Mouse (Mus musculus) heart, postnatal 4 days (tissue): ENCODE measurements around the gene Vipas39. TPM values are rescaled to one million over a fixed set of nuclear protein-coding genes. Genes with fewer than 3 reads are reported as not detected.
"Not testable (repeated sequence)": the region's sequence is repeated elsewhere in the genome, so short reads cannot be mapped to it uniquely, and the experiment has no call there.

Experiments
- DNase-seq: peaks from one replicate; pipeline ENCODE4 v3.0.0; 2021
- total RNA-seq, 2 experiments: library from RNA; stranded (reverse); gene quantifications; 2 replicates each; pipeline ENCODE4 v1.2.3; 2021

The Vipas39 gene
- total RNA-seq, 2 experiments from 2014 or later: 28.1 to 28.4 TPM

GRCm38 (mm10) chr12:87266827-87267603 lies 959 bp upstream of the Vipas39 start:
- DNase-seq: no peak

GRCm38 (mm10) chr12:87265444-87265843 lies 612 bp downstream of the Vipas39 start:
- DNase-seq: no peak

GRCm38 (mm10) chr12:87260562-87260961 lies 5.5 kb downstream of the Vipas39 start:
- no peak for DNase-seq

- DNase-seq: no peak
Measured at GRCm38 (mm10) chr12:87256629-87257028, 9.4 kb downstream of the Vipas39 start.

- no peak for DNase-seq
Measured at GRCm38 (mm10) chr12:87253878-87254277, 12.2 kb downstream of the Vipas39 start.

- DNase-seq: no peak
Measured at GRCm38 (mm10) chr12:87250161-87250560, 15.9 kb downstream of the Vipas39 start.

GRCm38 (mm10) chr12:87238632-87239031 lies 27.4 kb downstream of the Vipas39 start, which contains the start of gene Noxred1:
Gene Noxred1, minus strand, starts transcription at chr12:87238732.
- DNase-seq: no peak

GRCm38 (mm10) chr12:87236882-87237483 lies 29.1 kb downstream of the Vipas39 start:
- no peak for DNase-seq

- no peak for DNase-seq
Measured at GRCm38 (mm10) chr12:87230379-87230895, 35.6 kb downstream of the Vipas39 start.

GRCm38 (mm10) chr12:87229633-87230032 lies 36.4 kb downstream of the Vipas39 start:
- DNase-seq: no peak

- no peak for DNase-seq
Measured at GRCm38 (mm10) chr12:87226801-87227200, 39.3 kb downstream of the Vipas39 start.

- DNase-seq: no peak
Measured at GRCm38 (mm10) chr12:87224950-87225349, 41.1 kb downstream of the Vipas39 start.

GRCm38 (mm10) chr12:87219362-87219761 lies 46.7 kb downstream of the Vipas39 start:
- peak; percentile 36 for DNase-seq

- DNase-seq: no peak
Measured at GRCm38 (mm10) chr12:87217596-87217995, 48.5 kb downstream of the Vipas39 start.

GRCm38 (mm10) chr12:87216053-87216452 lies 50.0 kb downstream of the Vipas39 start:
- DNase-seq: no peak

GRCm38 (mm10) chr12:87212844-87213606 lies 53.0 kb downstream of the Vipas39 start:
- no peak for DNase-seq

- DNase-seq: not testable (repeated sequence)
Measured at GRCm38 (mm10) chr12:87205789-87206188, 60.3 kb downstream of the Vipas39 start.

GRCm38 (mm10) chr12:87201694-87202093 lies 64.4 kb downstream of the Vipas39 start:
- no peak for DNase-seq

- peak; percentile 80 for DNase-seq
Measured at GRCm38 (mm10) chr12:87199973-87200586, 66.0 kb downstream of the Vipas39 start, which contains the start of gene Tmed8. Gene Tmed8, minus strand, starts transcription at chr12:87200454.

- peak; percentile 48 for DNase-seq
Measured at GRCm38 (mm10) chr12:87199206-87199972, 66.7 kb downstream of the Vipas39 start, which contains the start of gene Samd15. Gene Samd15, plus strand, starts transcription at chr12:87199723.

- no peak for DNase-seq
Measured at GRCm38 (mm10) chr12:87198792-87199191, 67.3 kb downstream of the Vipas39 start.
